Mouse (Mus musculus) lung, embryonic 16.5 days (tissue): Measurements from ENCODE around the gene Gm3286. TPM values are rescaled to one million over a fixed set of nuclear protein-coding genes. Genes with fewer than 3 reads are reported as not detected.
"Not testable (repeated sequence)": the region's sequence is repeated elsewhere in the genome, so short reads cannot be mapped to it uniquely, and the experiment has no call there.

Source experiments
- ATAC-seq: fragments of 200-750 bp; cut with Nextera tagmentation; 2 replicates; pipeline ENCODE4 v1.8.0; 2017; ENCODE audit warnings: low read depth, mild to moderate bottlenecking, moderate library complexity
- H3K27ac ChIP-seq: fragments of 300-500 bp; sonication (generic); 2 replicates; pipeline ENCODE4 v1.5.1; 2014; ENCODE audit warnings: mild to moderate bottlenecking, control low read depth, low read length
- H3K27me3 ChIP-seq: fragments of 300-500 bp; sonication (generic); 2 replicates; pipeline ENCODE4 v1.6.1; 2014; ENCODE audit warnings: low read depth, low read length, mixed read lengths; ENCODE audit not compliant: control insufficient read depth, insufficient read depth
- H3K36me3 ChIP-seq: fragments of 300-500 bp; sonication (generic); 2 replicates; pipeline ENCODE4 v1.6.1; 2014; ENCODE audit warnings: low read length; ENCODE audit not compliant: control insufficient read depth, insufficient read depth
- H3K4me1 ChIP-seq: fragments of 300-500 bp; sonication (generic); replicated peaks from 2 replicates; pipeline ENCODE4 v1.6.1; 2014; ENCODE audit warnings: low read length, mixed read lengths; ENCODE audit not compliant: control insufficient read depth, insufficient read depth
- H3K4me2 ChIP-seq: fragments of 300-500 bp; sonication (generic); 2 replicates; pipeline ENCODE4 v1.6.1; 2014; ENCODE audit warnings: low read depth, low read length, control low read depth
- H3K4me3 ChIP-seq: fragments of 300-500 bp; sonication (generic); 2 replicates; pipeline ENCODE4 v1.5.1; 2014; ENCODE audit warnings: mild to moderate bottlenecking, low read length, control low read depth
- H3K9ac ChIP-seq: fragments of 300-500 bp; sonication (generic); 2 replicates; pipeline ENCODE4 v1.6.1; 2014; ENCODE audit warnings: low read length, control low read depth
- H3K9me3 ChIP-seq: fragments of 300-500 bp; sonication (generic); 2 replicates; pipeline ENCODE4 v1.6.1; 2016; ENCODE audit warnings: low read length; ENCODE audit not compliant: control insufficient read depth
- polyA plus RNA-seq: library from polyadenylated mRNA; unstranded; fragments of >200 nt; fragmentation: Nextera tagmentation; extraction: Ambion mirVana; gene quantifications from 2 replicates; pipeline ENCODE4 v1.2.1, GENCODE M21; 2015

Gene Gm3286
- not detected in 2 replicates for polyA plus RNA-seq

DNA sequence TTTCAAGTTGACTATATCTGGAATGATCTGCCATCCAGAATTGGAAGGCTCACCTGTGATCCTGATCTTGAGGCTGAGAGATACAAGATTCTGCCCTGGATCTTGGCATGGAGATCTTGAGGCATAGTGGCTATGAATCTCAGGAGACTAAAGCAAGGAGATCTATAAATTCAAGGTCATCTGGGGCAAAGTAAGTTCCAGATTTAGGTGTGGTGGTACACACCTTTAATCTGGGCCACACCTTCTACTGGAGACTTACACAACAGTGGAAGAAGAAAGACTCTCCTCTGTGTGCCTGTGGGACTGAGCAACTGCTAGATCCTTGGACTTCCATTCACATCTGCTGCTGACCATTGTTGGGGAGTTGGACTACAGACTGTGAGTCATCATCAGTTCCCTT lies at the start of gene Gm3286:
Gene Gm3286 (plus strand): TSS at position 301 of the 400 bp plus-strand sequence.
- H3K9ac ChIP-seq, H3K27ac ChIP-seq, H3K36me3 ChIP-seq, H3K4me3 ChIP-seq, H3K27me3 ChIP-seq, H3K4me2 ChIP-seq, H3K9me3 ChIP-seq, H3K4me1 ChIP-seq, ATAC-seq: not testable (repeated sequence)

Other genes starting within 250 kb of the Gm3286 start
- not detected in 2 replicates for gene Gm10424, start 238.0 kb upstream of the Gm3286 start, polyA plus RNA-seq
- not detected in 2 replicates for gene Gm3259, start 204.8 kb upstream of the Gm3286 start, polyA plus RNA-seq
- not detected in 2 replicates for gene D5Ertd577e, start 54.0 kb upstream of the Gm3286 start, polyA plus RNA-seq
- gene Gm7971, start 84.1 kb downstream of the Gm3286 start, polyA plus RNA-seq, result not detected in 2 replicates
- not detected in 2 replicates for gene Gm7978, start 225.4 kb downstream of the Gm3286 start, polyA plus RNA-seq
- gene Gm7982, start 231.3 kb downstream of the Gm3286 start, polyA plus RNA-seq, result not detected in 2 replicates